ENCODE assay signal across 8 mouse cellular contexts in the genomic region with DNA sequence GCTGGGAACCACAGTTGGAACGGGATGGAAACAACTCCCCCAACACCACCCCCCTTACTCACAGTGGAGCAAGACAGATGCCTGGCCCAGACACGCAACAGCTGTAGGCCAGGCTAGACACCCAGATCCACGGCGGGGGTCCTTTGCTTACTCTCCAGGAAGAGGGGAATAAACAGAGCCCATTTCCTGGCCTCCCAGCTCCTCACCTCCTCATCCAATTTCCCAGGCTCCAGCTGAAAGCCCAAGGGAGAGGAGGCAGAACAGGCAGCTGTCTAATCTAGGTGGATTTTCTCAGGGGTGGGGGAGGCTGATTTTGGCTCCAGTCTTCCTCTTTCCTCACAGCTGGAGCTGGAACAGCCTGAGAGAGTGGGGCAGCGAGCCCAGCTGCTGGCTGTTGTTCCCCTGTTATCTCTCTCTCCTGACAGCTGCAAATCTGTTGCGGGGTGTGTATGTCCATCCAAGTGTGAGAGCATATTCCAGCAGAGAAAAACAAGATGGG.
DNase-seq lines count a peak whose midpoint lies in the region; ATAC-seq lines count a peak whose summit lies in the region.

No protein-coding gene starts in this region.

- H3K9me3 ChIP-seq in hindbrain, embryonic 14.5 days (ENCODE audit: control insufficient read depth, low read length) = no peaks in the 10 kb centered on the region
- H3K9me3 ChIP-seq in hindbrain, embryonic 12.5 days (replicated peaks) = 0 out of 2 replicates have a peak, but pooled peaks cover 9% of the 10 kb centered on the region

- H3K4me1 ChIP-seq in hindbrain, embryonic 14.5 days (replicated peaks; ENCODE audit: control insufficient read depth, insufficient read depth, low read length) = peaks cover 7% of the 10 kb centered on the region; the same call in 1 of the 2 replicates
- peaks cover 6% of the 10 kb centered on the region; the same call in 1 of the 2 replicates for H3K4me1 ChIP-seq in hindbrain, embryonic 12.5 days

- 39% methylated on average over 6 of the region's 6 CpGs for WGBS in hindbrain, embryonic 14.5 days
- WGBS in hindbrain, embryonic 12.5 days = 47% methylated on average over 6 of the region's 6 CpGs

- DNase-seq in hindbrain, embryonic 14.5 days (ENCODE audit: low spot score) = no peak
- DNase-seq in adrenal gland, postnatal 25 days = peak; percentile 12
- peak; percentile 73 to 76 for DNase-seq in gastrocnemius, postnatal 36 days
- DNase-seq in kidney, postnatal 10 days = peak; percentile 77
- peak; percentile 62 for DNase-seq in ovary, postnatal 14 days (ENCODE audit: low spot score)
- DNase-seq in thymus, postnatal 25 days = no peak
- no peak for DNase-seq in thymus, postnatal 10 days (ENCODE audit: low spot score in 2 of 2)

- no peak overlapping the region for H3K4me2 ChIP-seq in hindbrain, embryonic 14.5 days (replicated peaks)
- no peak overlapping the region for H3K4me2 ChIP-seq in hindbrain, embryonic 12.5 days (replicated peaks)

- peak overlapping the region; percentile 11; the same call in 1 of the 2 replicates for H3K9ac ChIP-seq in hindbrain, embryonic 14.5 days
- H3K9ac ChIP-seq in hindbrain, embryonic 12.5 days = no peak overlapping the region

- intact Hi-C loops in gastrocnemius, postnatal 36 days (cut with DNase I) = no loop called here

- no peak overlapping the region for H3K27ac ChIP-seq in hindbrain, embryonic 14.5 days
- H3K27ac ChIP-seq in hindbrain, embryonic 12.5 days = no peak overlapping the region

- no peaks in the 10 kb centered on the region for H3K36me3 ChIP-seq in hindbrain, embryonic 14.5 days (replicated peaks; ENCODE audit: control insufficient read depth, insufficient read depth)
- no peaks in the 10 kb centered on the region for H3K36me3 ChIP-seq in hindbrain, embryonic 12.5 days

- 0 out of 2 replicates have a peak, but pooled peaks have one; percentile 53 for ATAC-seq in hindbrain, embryonic 14.5 days (ENCODE audit: low FRiP score)
- ATAC-seq in hindbrain, embryonic 12.5 days (ENCODE audit: low FRiP score) = no peak

- peaks cover 17% of the 10 kb centered on the region; the same call in 1 of the 2 replicates for H3K27me3 ChIP-seq in hindbrain, embryonic 14.5 days (ENCODE audit: control insufficient read depth, insufficient read depth, low read length)
- H3K27me3 ChIP-seq in hindbrain, embryonic 12.5 days = peaks cover 31% of the 10 kb centered on the region

- no peak overlapping the region for H3K4me3 ChIP-seq in hindbrain, embryonic 14.5 days (replicated peaks; ENCODE audit: low read length)
- no peak overlapping the region for H3K4me3 ChIP-seq in hindbrain, embryonic 12.5 days

Comparison
In these comparisons a context has a peak if more than half of its experiments do, and no peak if none do; other contexts are left out.
1. DNase-seq: peak in adrenal gland, postnatal 25 days (single experiment), gastrocnemius, postnatal 36 days (2 of 2), kidney, postnatal 10 days (single experiment) and ovary, postnatal 14 days (single experiment); none in hindbrain, embryonic 14.5 days (single experiment), thymus, postnatal 25 days (single experiment) and thymus, postnatal 10 days (0 of 2).